Mouse (Mus musculus): Measurements from ENCODE around the gene Cherp.

The Cherp gene

DNA sequence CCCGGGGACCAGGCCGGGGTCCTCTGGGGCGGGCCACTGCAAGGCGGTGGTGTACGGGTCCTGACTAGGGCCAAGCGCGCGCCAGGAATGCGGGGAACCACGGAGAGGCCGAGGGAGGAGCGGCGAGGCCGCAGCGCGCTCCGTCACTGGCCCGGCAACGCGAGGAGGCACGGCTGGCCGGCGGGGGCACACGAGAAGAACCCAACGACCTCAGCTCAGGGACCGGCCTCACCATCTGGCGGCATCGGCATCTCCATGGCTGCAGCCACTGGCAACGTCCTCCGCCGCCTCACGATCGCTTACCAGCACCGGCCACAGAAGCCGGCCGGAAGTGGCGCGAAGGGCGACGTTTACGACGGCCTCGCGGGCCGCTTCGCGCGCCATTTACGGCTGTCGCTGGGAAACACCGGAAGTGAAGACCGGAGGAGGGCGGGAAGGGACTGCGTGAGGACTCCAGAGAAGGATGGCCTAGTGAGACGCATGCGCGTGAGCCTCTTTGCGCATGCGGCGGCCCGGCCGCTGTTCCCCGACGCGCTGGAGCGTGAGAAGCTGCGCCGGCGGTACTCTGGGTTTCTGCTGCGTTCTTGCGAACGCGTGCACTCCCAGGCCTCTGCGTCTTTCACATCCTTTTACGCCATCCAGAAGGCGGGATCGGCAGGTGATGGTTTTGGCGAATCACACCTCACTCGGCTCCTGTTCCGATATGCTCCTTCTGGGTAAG, at the start of gene Cherp:
Cherp (minus strand) TSS at position 401 of the 721 bp plus-strand sequence.
- TF ChIP-seq NANOG (IDR thresholded peaks at IDR 0.05; ENCODE audit: borderline replicate concordance, low read length) (no peak), CTCF (conservative IDR thresholded peaks at IDR 0.05; ENCODE audit: low read length) (no peak), POU5F1 (IDR thresholded peaks at IDR 0.05; ENCODE audit: borderline replicate concordance, low read length) (no peak)
- Histone ChIP-seq H3K9me3 (ENCODE audit: low read length) (no peaks in the 10 kb centered on the region), H3K4me1 (replicated peaks; ENCODE audit: low read depth, low read length) (peaks cover 58% of the 10 kb centered on the region), H3K36me3 (ENCODE audit: insufficient read depth, low read length) (peaks cover 62% of the 10 kb centered on the region), H3K27me3 (ENCODE audit: insufficient read depth, low read length) (no peaks in the 10 kb centered on the region), H3K4me3 (replicated peaks; ENCODE audit: low read length) (peak within 1 kb of the TSS; percentile 99)

DNA sequence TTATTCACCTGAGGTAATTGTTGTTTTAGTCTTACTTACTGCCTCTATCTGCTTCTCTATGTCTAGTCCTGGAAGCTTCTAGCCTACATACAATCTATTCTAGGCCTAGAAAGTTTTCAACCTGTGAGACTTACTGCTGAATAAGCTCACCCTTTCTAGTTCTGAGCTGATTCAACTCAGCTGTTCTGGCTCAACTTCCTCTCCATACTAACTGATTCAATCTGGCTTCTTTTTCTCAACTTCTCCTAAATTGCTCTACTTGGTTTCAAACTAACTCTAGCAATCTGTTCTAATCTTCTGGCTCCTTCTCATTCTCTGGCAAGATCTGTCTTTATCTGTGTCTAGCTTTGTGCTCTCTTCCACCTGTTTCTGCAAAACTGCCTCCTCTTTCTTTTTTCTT, 46.9 kb upstream of the Cherp start:
- H3K4me3 ChIP-seq (replicated peaks; ENCODE audit: low read length): no peak overlapping the region
- no peaks in the 10 kb centered on the region for H3K9me3 ChIP-seq (ENCODE audit: low read length)
- H3K36me3 ChIP-seq (ENCODE audit: insufficient read depth, low read length): peaks cover 32% of the 10 kb centered on the region
- peaks cover 85% of the 10 kb centered on the region for H3K4me1 ChIP-seq (replicated peaks; ENCODE audit: low read depth, low read length)
- no peaks in the 10 kb centered on the region for H3K27me3 ChIP-seq (ENCODE audit: insufficient read depth, low read length)
- TF ChIP-seq POU5F1 (IDR thresholded peaks at IDR 0.05; ENCODE audit: borderline replicate concordance, low read length): no peak
- TF ChIP-seq CTCF (conservative IDR thresholded peaks at IDR 0.05; ENCODE audit: low read length): no peak
- TF ChIP-seq NANOG (IDR thresholded peaks at IDR 0.05; ENCODE audit: borderline replicate concordance, low read length): no peak

DNA sequence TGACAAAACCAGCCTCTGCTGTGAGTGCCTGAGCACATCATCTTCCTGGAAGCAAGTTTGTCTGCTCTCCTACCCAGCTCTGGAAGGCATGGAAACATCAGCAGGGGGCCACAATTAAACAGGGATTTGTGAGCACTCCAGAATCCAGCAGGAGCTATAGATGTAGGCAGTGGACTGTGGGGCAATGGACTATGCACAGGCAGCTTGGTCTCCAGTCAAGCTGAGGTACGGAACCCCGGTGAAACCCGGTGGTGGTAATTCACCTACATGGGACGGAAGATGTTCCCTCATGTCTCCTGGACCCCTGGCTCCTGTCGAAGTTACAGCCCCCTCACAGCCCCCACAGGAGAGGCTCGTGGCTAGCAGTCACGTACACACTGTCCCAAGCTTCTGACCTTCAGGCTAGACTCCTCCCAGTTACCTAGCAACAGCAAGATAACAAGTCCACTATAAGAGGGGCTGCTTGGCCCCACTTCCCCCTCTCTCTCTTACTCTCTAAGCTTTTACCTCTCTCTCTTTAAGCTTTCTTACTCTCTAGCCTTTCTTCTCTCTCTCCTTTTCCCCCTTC, 42.5 kb upstream of the Cherp start:
- Histone ChIP-seq H3K9me3 (ENCODE audit: low read length) (no peaks in the 10 kb centered on the region), H3K4me3 (replicated peaks; ENCODE audit: low read length) (0 out of 2 replicates have a peak overlapping the region, but pooled peaks have one; percentile 20), H3K27me3 (ENCODE audit: insufficient read depth, low read length) (no peaks in the 10 kb centered on the region), H3K4me1 (replicated peaks; ENCODE audit: low read depth, low read length) (peaks cover 73% of the 10 kb centered on the region), H3K36me3 (ENCODE audit: insufficient read depth, low read length) (peaks cover 59% of the 10 kb centered on the region)
- TF ChIP-seq CTCF (conservative IDR thresholded peaks at IDR 0.05; ENCODE audit: low read length) (no peak), NANOG (IDR thresholded peaks at IDR 0.05; ENCODE audit: borderline replicate concordance, low read length) (no peak), POU5F1 (IDR thresholded peaks at IDR 0.05; ENCODE audit: borderline replicate concordance, low read length) (no peak)

DNA sequence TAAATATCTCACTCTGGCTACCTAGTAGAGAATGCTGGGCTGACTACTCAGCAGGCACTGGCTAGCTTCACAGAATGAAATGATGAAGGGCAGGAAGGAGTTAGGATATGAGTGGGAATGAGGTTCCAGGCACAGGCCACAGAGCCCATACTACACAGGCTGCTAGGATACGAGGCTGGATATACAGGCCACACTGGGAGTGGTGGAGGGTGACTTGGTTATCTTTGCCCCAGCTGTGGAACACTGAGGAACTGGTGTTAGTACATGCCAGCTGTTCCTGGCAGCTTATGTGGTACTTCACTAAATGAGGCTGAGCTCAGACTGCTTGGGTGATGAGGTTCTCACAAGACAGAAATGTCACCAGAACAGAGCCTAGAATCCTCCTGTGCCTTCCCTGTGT, 38.1 kb upstream of the Cherp start:
- TF ChIP-seq POU5F1 (IDR thresholded peaks at IDR 0.05; ENCODE audit: borderline replicate concordance, low read length) (no peak), CTCF (conservative IDR thresholded peaks at IDR 0.05; ENCODE audit: low read length) (no peak)
- Histone ChIP-seq H3K27me3 (ENCODE audit: insufficient read depth, low read length) (no peaks in the 10 kb centered on the region), H3K9me3 (ENCODE audit: low read length) (no peaks in the 10 kb centered on the region), H3K4me3 (replicated peaks; ENCODE audit: low read length) (no peak overlapping the region), H3K4me1 (replicated peaks; ENCODE audit: low read depth, low read length) (peaks cover 68% of the 10 kb centered on the region), H3K36me3 (ENCODE audit: insufficient read depth, low read length) (peaks cover 58% of the 10 kb centered on the region)

DNA sequence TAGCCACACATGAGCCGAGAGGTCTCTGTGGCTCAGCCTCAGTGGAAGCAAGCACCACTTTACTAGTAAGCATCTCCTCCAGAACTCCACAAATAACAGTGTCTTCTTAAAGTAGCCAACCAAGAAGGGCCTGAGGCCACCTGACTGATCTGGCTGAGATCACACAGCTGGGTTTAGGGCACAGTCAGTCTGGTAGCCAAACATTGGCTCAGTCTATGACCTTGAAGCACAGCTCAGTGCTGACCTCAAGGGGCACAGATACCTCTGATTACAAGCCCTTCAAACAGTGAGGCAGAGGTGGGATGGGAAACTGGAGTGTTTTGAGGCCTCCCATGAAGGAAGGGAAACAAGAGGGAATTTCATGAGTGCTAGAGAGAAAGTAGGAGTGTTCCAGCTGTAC, 37.6 kb upstream of the Cherp start:
- Histone ChIP-seq H3K36me3 (ENCODE audit: insufficient read depth, low read length) (peaks cover 63% of the 10 kb centered on the region), H3K27me3 (ENCODE audit: insufficient read depth, low read length) (no peaks in the 10 kb centered on the region), H3K4me3 (replicated peaks; ENCODE audit: low read length) (no peak overlapping the region), H3K9me3 (ENCODE audit: low read length) (no peaks in the 10 kb centered on the region), H3K4me1 (replicated peaks; ENCODE audit: low read depth, low read length) (peaks cover 70% of the 10 kb centered on the region)
- TF ChIP-seq CTCF (conservative IDR thresholded peaks at IDR 0.05; ENCODE audit: low read length): no peak
- TF ChIP-seq NANOG (IDR thresholded peaks at IDR 0.05; ENCODE audit: borderline replicate concordance, low read length): no peak
- TF ChIP-seq POU5F1 (IDR thresholded peaks at IDR 0.05; ENCODE audit: borderline replicate concordance, low read length): no peak

DNA sequence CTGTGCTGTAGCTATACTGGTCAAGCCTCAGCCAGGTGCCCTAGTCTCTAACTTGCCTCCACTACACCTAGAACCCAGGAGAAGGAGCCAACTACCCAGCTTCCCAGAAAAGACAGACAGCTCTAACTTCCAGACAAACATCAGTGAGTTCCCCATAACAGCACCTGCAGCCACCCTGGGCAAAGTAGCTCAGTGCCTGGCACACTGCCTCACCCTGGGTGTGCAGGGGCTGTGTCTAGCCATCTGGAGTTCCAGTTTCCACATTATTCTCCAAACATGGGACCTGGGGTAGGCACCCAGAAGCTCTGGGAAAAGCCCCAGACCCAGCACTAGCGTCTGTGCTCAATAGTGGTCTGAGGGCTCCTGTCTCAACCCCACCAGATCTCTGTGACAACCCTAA, 32.5 kb upstream of the Cherp start:
- H3K4me1 ChIP-seq (replicated peaks; ENCODE audit: low read depth, low read length): peaks cover 79% of the 10 kb centered on the region
- H3K4me3 ChIP-seq (replicated peaks; ENCODE audit: low read length): no peak overlapping the region
- no peaks in the 10 kb centered on the region for H3K9me3 ChIP-seq (ENCODE audit: low read length)
- TF ChIP-seq CTCF (conservative IDR thresholded peaks at IDR 0.05; ENCODE audit: low read length): no peak
- TF ChIP-seq POU5F1 (IDR thresholded peaks at IDR 0.05; ENCODE audit: borderline replicate concordance, low read length): no peak
- no peak for TF ChIP-seq NANOG (IDR thresholded peaks at IDR 0.05; ENCODE audit: borderline replicate concordance, low read length)
- no peaks in the 10 kb centered on the region for H3K27me3 ChIP-seq (ENCODE audit: insufficient read depth, low read length)
- H3K36me3 ChIP-seq (ENCODE audit: insufficient read depth, low read length): peaks cover 53% of the 10 kb centered on the region

DNA sequence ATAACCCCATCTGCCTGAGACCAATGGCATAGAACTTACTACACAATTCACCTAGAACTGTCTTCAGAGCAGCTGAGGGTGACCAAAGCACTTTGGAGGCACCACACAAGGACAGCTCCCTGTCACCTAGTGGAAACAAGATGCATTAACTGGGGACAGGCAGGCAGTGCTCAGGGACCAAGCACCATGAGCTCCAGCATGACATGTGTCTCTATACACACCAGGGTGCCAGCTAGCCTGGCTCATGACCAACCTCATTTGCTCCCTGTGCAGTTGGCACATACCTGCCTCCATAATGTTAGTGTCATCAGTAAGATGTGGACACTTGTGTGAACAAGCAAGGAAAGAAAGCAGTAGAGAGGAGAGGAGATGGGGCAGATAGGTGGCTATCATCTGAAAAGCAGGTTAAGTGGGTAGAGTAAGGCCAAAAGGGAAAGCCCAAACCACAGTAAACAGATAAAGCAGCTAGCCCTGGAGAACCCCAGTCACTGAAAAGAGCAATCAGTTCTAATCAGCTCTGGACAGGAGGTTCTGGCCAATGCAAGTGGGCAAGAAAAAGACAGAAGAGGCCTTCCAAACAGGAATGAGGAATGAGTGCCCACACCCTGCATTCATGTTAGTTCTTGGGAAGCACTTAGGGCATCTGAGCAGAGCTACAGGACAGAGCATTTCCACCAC, 29.8 kb upstream of the Cherp start:
- H3K36me3 ChIP-seq (ENCODE audit: insufficient read depth, low read length): peaks cover 68% of the 10 kb centered on the region
- H3K27me3 ChIP-seq (ENCODE audit: insufficient read depth, low read length): no peaks in the 10 kb centered on the region
- TF ChIP-seq CTCF (conservative IDR thresholded peaks at IDR 0.05; ENCODE audit: low read length): no peak
- TF ChIP-seq POU5F1 (IDR thresholded peaks at IDR 0.05; ENCODE audit: borderline replicate concordance, low read length): no peak
- TF ChIP-seq NANOG (IDR thresholded peaks at IDR 0.05; ENCODE audit: borderline replicate concordance, low read length): no peak

DNA sequence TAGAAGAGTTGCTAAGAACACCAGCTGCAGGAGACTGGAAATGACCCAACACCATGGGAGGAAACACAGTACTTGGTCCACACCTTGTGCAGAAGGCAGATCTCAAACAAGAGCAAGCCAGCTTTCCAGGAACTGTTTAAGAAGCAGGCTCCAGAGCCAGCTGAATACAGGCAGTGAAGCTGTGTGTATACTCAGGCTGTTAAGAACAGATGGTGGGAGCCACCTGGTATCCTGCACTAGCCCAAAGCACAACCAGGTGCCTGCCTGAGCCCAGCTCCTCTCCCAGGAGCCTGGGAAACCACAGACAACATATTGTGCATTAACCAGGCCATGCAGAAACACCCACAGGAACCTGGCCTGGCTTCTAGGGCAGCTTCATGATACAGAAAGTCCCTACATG, 29.1 kb upstream of the Cherp start:
- no peaks in the 10 kb centered on the region for H3K9me3 ChIP-seq (ENCODE audit: low read length)
- no peak overlapping the region for H3K4me3 ChIP-seq (replicated peaks; ENCODE audit: low read length)
- TF ChIP-seq POU5F1 (IDR thresholded peaks at IDR 0.05; ENCODE audit: borderline replicate concordance, low read length) (no peak), NANOG (IDR thresholded peaks at IDR 0.05; ENCODE audit: borderline replicate concordance, low read length) (no peak), CTCF (conservative IDR thresholded peaks at IDR 0.05; ENCODE audit: low read length) (no peak)
- H3K36me3 ChIP-seq (ENCODE audit: insufficient read depth, low read length): peaks cover 68% of the 10 kb centered on the region
- H3K27me3 ChIP-seq (ENCODE audit: insufficient read depth, low read length): no peaks in the 10 kb centered on the region
- peaks cover 80% of the 10 kb centered on the region for H3K4me1 ChIP-seq (replicated peaks; ENCODE audit: low read depth, low read length)

More for the DNA sequence above, 29.8 kb upstream of the Cherp start:
- peaks cover 80% of the 10 kb centered on the region for H3K4me1 ChIP-seq (replicated peaks; ENCODE audit: low read depth, low read length)
- no peaks in the 10 kb centered on the region for H3K9me3 ChIP-seq (ENCODE audit: low read length)
- no peak overlapping the region for H3K4me3 ChIP-seq (replicated peaks; ENCODE audit: low read length)
